Mouse (Mus musculus) thymus, adult 2 months (tissue): ENCODE data around the gene Nyap1. TPM values are rescaled to one million over a fixed set of nuclear protein-coding genes. Genes with fewer than 3 reads are reported as not detected.

ENCODE experiments used
- DNase-seq: peaks from one replicate; pipeline ENCODE4 v3.0.0; 2021
- H3K27ac ChIP-seq: fragments of 200-500 bp; 2 replicates; pipeline ENCODE4 v1.5.1; 2012; ENCODE audit warnings: low read length, control low read depth; ENCODE audit not compliant: control insufficient read depth, insufficient read depth
- H3K27me3 ChIP-seq: fragments of 200-500 bp; 2 replicates; pipeline ENCODE4 v1.6.1; 2012; ENCODE audit warnings: mild to moderate bottlenecking, low read length, moderate library complexity, mixed read lengths; ENCODE audit not compliant: control insufficient read depth, insufficient read depth
- H3K36me3 ChIP-seq: fragments of 200-500 bp; 2 replicates; pipeline ENCODE4 v1.6.1; 2012; ENCODE audit warnings: mild to moderate bottlenecking, low read length, moderate library complexity; ENCODE audit not compliant: control insufficient read depth, insufficient read depth
- H3K4me1 ChIP-seq: fragments of 200-500 bp; replicated peaks from 2 replicates; pipeline ENCODE4 v1.6.1; 2012; ENCODE audit warnings: low read length; ENCODE audit not compliant: control insufficient read depth, insufficient read depth
- H3K4me3 ChIP-seq: fragments of 200-500 bp; 2 replicates; pipeline ENCODE4 v1.5.1; 2012; ENCODE audit warnings: mild to moderate bottlenecking, low read length, control low read depth, moderate library complexity; ENCODE audit not compliant: control insufficient read depth, insufficient read depth
- CTCF ChIP-seq: fragments of 200-500 bp; IDR thresholded peaks from 2 replicates; pipeline ENCODE4 v1.5.1; 2012; ENCODE audit warnings: mild to moderate bottlenecking, control low read depth, low read length, moderate library complexity, borderline replicate concordance; ENCODE audit not compliant: control insufficient read depth, poor library complexity, insufficient read depth; ENCODE audit errors: extremely low read depth
- POLR2A ChIP-seq: fragments of 200-500 bp; IDR thresholded peaks from 2 replicates; pipeline ENCODE4 v1.6.1; 2012; ENCODE audit warnings: mild to moderate bottlenecking, low read length, control low read depth, moderate library complexity; ENCODE audit not compliant: control insufficient read depth, poor library complexity, insufficient read depth; ENCODE audit errors: extremely low read depth
- WGBS: fragments of 180-500 bp; shearing (Covaris S2); methylation state at CpG from one replicate; pipeline ENCODE4 v1.1.7; 2018; 5-methylcytosine and 5-hydroxymethylcytosine counted together
- polyA plus RNA-seq: library from polyadenylated mRNA; depleted of rRNA; stranded (reverse); fragments of >200 nt; gene quantifications from 2 replicates; pipeline ENCODE4 v1.2.3, GENCODE M21; 2012; rRNA removed

Nyap1 gene
- polyA plus RNA-seq, 1 experiment: 97.2 TPM

DNA sequence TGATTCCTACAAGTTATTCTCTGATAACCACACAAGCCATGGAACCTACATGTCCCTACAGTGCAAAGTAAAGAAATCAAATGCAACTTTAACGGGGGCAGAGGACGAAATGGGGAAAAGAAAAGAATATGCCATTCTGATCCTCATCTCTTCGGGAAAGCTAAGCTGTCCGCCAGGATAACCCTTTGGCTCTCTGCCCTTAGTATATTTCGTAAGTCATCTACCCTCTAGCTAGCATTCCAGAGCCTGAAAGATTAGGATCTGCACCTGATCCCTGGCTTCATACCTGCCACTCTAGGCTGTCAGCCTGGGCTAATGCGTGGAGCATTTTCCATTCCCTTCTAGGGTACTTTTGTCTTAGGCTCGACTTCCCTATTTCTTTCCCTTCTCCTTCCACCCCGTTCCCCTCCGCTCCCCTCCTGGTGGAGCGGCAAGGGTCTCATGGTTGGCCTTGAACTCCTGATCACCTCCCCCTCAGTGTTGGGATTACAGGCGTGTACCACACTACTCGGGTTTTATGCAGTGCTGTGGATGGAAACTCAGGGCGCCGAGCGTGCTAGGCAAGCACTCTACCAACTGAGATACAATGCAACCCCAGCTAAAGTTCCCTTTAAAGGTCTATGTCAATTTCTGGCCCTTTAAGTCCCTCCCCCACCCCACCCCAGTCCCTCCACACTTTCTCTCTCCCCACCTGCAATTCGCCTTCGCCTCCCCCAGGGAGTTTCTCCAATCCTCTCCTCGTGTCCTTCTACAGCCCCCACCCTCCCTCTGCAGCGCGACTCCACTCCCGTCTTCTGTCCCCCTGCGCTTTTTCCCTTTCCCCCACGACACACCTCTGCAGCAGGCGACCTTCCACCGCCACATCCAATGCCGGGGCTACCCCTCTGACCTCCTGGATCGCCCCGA lies 57.8 kb downstream of the Nyap1 start:
- H3K27me3 ChIP-seq: no peaks in the 10 kb centered on the region
- H3K27ac ChIP-seq: peak overlapping the region; percentile 63
- H3K4me3 ChIP-seq: peak overlapping the region; percentile 67
- WGBS: 8% methylated on average over 28 of the region's 28 CpGs
- H3K36me3 ChIP-seq: peaks cover 12% of the 10 kb centered on the region; the same call in 1 of the 2 replicates
- DNase-seq: peak; percentile 40
- TF ChIP-seq CTCF (no peak), POLR2A (no peak)
- peaks cover 36% of the 10 kb centered on the region for H3K4me1 ChIP-seq

DNA sequence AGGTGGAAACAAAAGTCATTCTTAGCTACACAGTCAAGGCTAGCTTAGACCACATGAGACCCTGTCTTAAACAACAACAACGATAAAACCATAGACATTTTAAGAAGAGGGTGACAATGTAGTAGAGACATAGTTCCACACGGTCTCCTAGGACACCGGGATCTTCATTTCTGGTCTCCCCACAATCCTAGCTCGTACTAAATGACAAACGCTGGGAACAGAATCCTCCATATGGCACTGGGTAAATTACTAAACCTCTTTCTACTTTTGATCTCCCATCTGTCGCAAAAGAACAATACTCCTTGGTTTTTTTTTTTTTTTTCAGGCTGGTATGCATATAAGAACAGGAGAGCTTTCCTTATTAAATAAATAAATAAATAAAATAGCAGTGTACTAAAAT lies 58.9 kb downstream of the Nyap1 start:
- H3K27ac ChIP-seq: no peak overlapping the region
- peaks cover 19% of the 10 kb centered on the region for H3K36me3 ChIP-seq
- TF ChIP-seq CTCF (no peak), POLR2A (no peak)
- peaks cover 34% of the 10 kb centered on the region for H3K4me1 ChIP-seq
- H3K27me3 ChIP-seq: no peaks in the 10 kb centered on the region
- 79% methylated on average over 6 of the region's 6 CpGs for WGBS
- H3K4me3 ChIP-seq: peak overlapping the region; percentile 33
- no peak for DNase-seq

Other genes starting within 250 kb of the Nyap1 start
- 65.5 and 68.7 TPM in 2 replicates for gene Pop7, start 239.1 kb downstream of the Nyap1 start, polyA plus RNA-seq
- gene Gigyf1, start 223.1 kb downstream of the Nyap1 start, polyA plus RNA-seq: 83.9 and 84.3 TPM in 2 replicates
- gene Epo, start 208.4 kb downstream of the Nyap1 start, polyA plus RNA-seq: not detected in 2 replicates
- gene Gnb2, start 208.1 kb downstream of the Nyap1 start, polyA plus RNA-seq: 1,444 and 1,492 TPM in 2 replicates
- gene Actl6b, start 188.1 kb downstream of the Nyap1 start, polyA plus RNA-seq: 0.20 TPM in 1 of 2 replicates, not detected in the other
- 0.49 and 2.4 TPM in 2 replicates for gene Tfr2, start 171.8 kb downstream of the Nyap1 start, polyA plus RNA-seq
- 252 and 273 TPM in 2 replicates for gene Mospd3, start 140.5 kb downstream of the Nyap1 start, polyA plus RNA-seq
- gene Pcolce, start 127.8 kb downstream of the Nyap1 start, polyA plus RNA-seq: 21.9 and 29.7 TPM in 2 replicates
- gene Fbxo24, start 112.6 kb downstream of the Nyap1 start, polyA plus RNA-seq: 0.27 and 0.31 TPM in 2 replicates
- gene Lrch4, start 112.5 kb downstream of the Nyap1 start, polyA plus RNA-seq: 576 and 587 TPM in 2 replicates
- 149 and 153 TPM in 2 replicates for gene Gm20605, start 112.4 kb downstream of the Nyap1 start, polyA plus RNA-seq
- 576 and 646 TPM in 2 replicates for gene Sap25, start 100.3 kb downstream of the Nyap1 start, polyA plus RNA-seq
- 2.2 and 2.5 TPM in 2 replicates for gene Irs3, start 95.9 kb downstream of the Nyap1 start, polyA plus RNA-seq
- gene Agfg2, start 56.9 kb downstream of the Nyap1 start, polyA plus RNA-seq: 205 and 213 TPM in 2 replicates
- 670 and 672 TPM in 2 replicates for gene Tsc22d4, start 4.1 kb upstream of the Nyap1 start, polyA plus RNA-seq
- 101 and 120 TPM in 2 replicates for gene Ppp1r35, start 37.2 kb upstream of the Nyap1 start, polyA plus RNA-seq
- 81.9 and 87.5 TPM in 2 replicates for gene Mepce, start 46.0 kb upstream of the Nyap1 start, polyA plus RNA-seq
- gene Zcwpw1, start 46.2 kb upstream of the Nyap1 start, polyA plus RNA-seq: 4.6 TPM in 2 replicates
- 7.2 and 13.5 TPM in 2 replicates for gene Pilra, start 94.7 kb upstream of the Nyap1 start, polyA plus RNA-seq
- 9.5 and 10.1 TPM in 2 replicates for gene Pilrb1, start 116.5 kb upstream of the Nyap1 start, polyA plus RNA-seq
- 8.7 and 11.4 TPM in 2 replicates for gene Pilrb2, start 130.2 kb upstream of the Nyap1 start, polyA plus RNA-seq
- 0.17 and 0.26 TPM in 2 replicates for gene Cyp3a13, start 180.0 kb upstream of the Nyap1 start, polyA plus RNA-seq
- 0.03 and 0.09 TPM in 2 replicates for gene Gjc3, start 221.5 kb upstream of the Nyap1 start, polyA plus RNA-seq
- 0.96 TPM in 1 of 2 replicates, not detected in the other for gene Azgp1, start 239.9 kb upstream of the Nyap1 start, polyA plus RNA-seq